Mouse (Mus musculus) brain, embryonic 14.5 days (tissue): ENCODE results near the gene Ky. TPM values are rescaled to one million over a fixed set of nuclear protein-coding genes. Genes with fewer than 3 reads are reported as not detected.

Experiments
- DNase-seq: peaks from one replicate; pipeline ENCODE4 v3.0.0-alpha.2; 2011; ENCODE audit warnings: low read depth
- CTCF ChIP-seq: fragments of 200-500 bp; IDR thresholded peaks from 2 replicates; pipeline ENCODE4 v1.5.1; 2012; ENCODE audit warnings: inconsistent platforms, mild to moderate bottlenecking, moderate library complexity, borderline replicate concordance; ENCODE audit not compliant: insufficient read depth, insufficient read length; ENCODE audit errors: extremely low read depth
- POLR2A ChIP-seq: fragments of 200-500 bp; IDR thresholded peaks from 2 replicates; pipeline ENCODE4 v1.6.1; 2012; ENCODE audit warnings: mild to moderate bottlenecking, inconsistent platforms, borderline replicate concordance; ENCODE audit not compliant: poor library complexity, insufficient read depth, insufficient read length, severe bottlenecking; ENCODE audit errors: extremely low read depth
- polyA plus RNA-seq: library from polyadenylated mRNA; depleted of rRNA; stranded (reverse); fragments of >200 nt; gene quantifications from 2 replicates; pipeline ENCODE4 v1.2.3, GENCODE M21; 2012; rRNA removed

Ky gene
- polyA plus RNA-seq, result 0.68 and 1.6 TPM in 2 replicates

DNA sequence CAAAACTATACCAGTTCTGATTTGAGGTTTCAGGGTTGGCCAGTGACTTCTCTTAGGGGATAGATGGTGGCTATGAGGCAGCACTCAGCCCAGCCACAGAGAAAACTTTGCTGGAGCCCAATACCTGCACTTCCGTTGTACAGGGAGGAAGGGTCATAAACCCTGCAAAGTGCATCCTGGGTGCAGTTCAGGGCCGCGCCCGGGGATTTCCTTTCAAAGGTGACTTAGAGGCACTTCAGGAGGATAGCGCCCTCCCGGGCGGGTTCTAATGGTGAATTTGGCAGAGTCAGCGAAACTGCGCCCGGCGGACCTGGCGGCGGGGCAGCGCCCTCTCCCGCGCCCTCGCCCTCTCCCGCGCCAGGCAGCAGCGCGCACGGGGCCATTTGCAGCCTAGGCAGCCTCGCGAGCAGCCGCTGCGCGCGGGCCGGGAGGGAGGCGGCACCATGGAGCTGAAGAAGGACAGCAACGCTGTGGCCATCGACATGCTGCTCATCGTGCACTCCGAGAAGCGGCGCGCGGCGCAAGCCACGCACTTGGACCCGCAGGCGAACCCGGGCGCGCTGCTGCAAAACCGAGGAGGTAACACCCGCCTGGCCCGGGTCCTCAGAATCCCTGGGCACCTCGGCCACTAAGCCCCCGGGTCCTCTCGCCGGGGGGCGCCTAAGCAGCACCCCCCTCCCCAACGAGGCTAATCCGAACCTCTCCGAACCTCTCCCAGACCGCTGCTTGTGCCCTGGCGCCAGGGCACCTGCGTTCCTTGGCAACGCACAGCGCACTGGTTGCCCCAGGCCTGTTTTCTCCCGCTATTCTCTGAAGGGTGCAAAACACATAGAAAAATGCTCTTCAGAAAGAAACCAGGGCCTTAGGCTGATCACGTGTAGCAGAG is at the start of gene Ky:
Gene Ky (plus strand): TSS at position 51 of the 886 bp plus-strand sequence.
- TF ChIP-seq POLR2A (no peak), CTCF (no peak)
- DNase-seq, result peak; percentile 61

DNA sequence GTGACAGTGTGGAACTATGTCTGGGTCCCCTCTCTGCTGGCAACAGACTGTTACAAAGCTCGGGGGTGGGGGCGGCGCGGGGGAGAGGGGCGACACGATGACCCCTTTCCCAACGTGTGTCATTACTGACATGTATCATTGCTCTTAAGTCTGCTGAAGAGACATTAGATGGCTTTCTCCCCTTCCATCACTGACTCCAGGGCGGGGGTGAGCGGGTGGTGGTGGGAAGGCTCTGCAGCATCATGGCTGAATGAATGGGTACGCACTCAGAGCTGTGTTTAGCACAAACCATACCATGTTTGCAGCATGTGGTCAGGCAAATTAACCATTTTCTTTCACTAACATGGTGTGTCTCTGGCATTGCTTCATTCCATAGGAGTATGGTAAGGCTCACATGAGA is 43.3 kb upstream of the Ky start:
- TF ChIP-seq CTCF, result no peak
- no peak for TF ChIP-seq POLR2A
- no peak for DNase-seq

DNA sequence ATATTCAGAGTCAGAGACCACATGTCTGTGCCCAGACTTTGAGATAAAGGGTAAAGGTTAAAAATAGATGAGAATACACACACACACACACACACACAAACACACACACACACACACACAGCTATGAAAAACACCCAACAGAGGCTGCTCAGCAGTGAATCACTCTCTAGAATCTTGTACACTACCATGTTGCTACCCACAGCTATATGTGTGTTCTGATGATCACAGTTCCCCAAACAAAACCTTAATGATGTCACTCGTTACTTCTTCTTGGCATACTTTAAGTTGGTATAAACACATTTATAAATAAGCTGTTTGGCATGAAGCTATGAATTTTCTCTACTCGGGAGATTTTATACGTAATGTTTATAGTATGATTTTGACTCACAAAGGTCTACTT is 40.5 kb upstream of the Ky start:
- TF ChIP-seq POLR2A, result no peak
- DNase-seq, result no peak

DNA sequence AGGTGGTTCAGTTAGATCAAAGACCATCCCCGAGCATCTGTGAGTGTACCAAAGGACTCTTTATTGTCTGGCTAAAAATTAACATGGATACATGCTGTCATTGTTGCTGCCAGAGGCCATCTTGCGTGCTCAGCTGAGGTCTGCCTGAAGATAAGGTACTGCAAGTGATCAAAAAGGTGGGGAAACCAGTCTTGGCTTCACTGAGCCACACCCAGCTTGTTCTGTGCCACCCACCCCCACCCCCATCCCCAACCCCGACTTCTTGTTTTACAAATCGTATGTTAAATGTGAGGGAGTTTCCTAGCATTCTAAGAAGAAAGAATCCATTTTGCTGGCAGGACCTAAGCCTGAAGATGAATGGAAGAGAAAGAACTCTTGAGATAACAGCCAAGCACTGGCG is 39.8 kb upstream of the Ky start:
- TF ChIP-seq CTCF (no peak), POLR2A (no peak)
- no peak for DNase-seq

DNA sequence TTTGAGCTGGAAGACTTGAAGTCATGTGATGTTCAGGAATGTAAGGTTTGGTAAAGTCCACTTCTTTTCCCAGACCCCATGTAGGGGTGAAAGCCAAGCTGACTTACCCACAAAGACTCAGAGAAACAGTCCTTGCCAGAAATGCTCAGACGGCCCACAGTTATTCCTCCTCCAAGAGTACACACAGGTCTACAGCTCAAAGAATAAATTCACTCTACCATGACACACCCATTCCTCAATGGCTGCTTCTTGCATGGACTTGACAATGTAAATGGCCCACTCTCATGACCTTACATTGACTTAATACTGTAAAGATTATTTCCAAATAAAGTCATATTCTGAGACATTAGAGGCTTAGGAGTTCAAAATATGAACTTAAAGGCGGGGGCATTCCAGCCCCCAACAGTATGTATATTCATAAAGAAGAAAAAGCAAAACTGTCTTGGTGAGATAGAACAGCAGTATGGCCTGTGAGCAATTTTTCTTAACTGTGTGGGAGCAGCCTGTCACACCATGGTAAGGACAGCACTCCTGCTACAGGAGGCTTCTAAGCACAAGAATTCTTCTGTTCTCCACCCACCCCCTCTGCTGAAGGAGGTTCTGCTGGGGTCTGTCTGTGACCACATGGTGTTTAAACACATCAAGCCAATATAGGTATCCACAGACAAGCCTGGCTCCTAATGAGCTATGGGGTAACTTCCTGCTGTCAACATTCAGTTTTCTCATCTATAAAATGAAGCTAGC is 35.3 kb upstream of the Ky start:
- no peak for TF ChIP-seq POLR2A

DNA sequence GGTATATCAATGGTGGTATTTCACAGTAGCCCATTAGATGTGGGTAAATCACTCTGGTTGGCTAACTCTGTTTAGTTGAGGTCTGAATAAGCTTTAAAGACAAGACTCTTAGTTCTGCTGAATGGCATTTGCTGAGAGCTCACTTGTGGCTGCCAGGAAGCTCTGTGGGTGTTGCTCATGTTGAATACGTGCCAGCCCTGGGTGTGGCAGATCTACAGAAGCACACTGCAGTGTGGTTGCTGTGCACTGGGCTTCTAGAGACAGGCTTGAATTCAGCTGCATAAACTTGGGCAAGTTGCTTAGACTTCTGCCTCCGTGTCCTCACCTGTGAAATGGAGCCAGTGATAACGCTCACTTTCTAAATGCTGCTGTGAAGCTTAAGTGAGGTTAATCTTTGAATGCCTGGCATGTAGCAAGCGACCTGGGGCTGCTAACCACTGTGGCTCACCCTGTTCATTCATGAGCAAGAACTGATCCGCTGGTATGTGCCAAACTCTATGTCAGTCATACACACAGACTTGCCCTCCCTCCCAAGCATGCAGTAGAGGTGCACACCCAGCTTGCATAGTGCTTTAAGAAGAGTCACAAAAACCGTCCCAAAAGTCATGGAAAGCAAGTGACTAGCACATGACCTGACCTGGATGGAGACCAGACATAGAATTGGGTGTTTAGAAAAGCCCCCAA is 27.6 kb upstream of the Ky start:
- TF ChIP-seq CTCF (no peak), POLR2A (no peak)
- peak; percentile 71 for DNase-seq

More for the DNA sequence above, 35.3 kb upstream of the Ky start:
- DNase-seq, result no peak

DNA sequence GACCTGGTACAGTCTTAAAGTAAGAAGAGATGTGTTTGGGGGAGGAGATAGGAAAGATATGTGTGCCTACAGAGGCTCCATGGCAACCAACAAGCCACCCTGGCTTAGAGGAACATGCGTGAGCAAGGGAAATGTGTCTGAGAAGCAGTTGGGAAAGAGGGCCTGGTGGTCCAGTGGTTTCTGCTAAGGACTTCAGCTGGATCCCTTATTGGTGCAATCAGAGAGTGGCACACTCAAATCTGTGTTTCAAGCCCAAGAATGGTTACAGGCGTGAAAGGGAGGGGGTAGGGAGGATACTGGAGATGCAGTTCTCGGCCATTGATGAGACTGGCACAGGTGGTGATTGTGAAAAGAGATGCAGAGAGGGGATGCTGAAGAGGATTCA is 27.1 kb upstream of the Ky start:
- TF ChIP-seq CTCF (no peak), POLR2A (no peak)
- no peak for DNase-seq

DNA sequence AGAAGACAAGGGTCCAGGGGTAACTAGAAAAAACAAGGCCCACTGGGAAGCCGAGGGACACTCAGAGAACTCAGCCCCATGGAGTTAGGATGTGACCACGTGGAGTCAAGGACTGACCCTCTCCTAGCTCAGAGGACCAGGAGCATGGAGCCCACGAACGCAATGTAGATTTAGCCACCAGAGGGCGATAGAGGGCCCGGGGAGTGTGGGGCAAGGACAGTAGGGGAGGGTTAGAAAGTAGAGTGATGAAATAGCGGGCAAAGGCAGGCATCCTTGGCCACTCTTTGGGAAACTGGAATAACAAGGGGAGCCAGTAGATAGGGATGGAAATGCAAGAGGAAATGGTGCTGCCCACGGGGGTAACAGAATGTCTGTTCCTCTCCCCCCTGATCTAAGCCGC is 26.5 kb upstream of the Ky start:
- TF ChIP-seq CTCF, result peak; percentile 42; the same call in 1 of the 2 replicates
- no peak for TF ChIP-seq POLR2A
- no peak for DNase-seq

DNA sequence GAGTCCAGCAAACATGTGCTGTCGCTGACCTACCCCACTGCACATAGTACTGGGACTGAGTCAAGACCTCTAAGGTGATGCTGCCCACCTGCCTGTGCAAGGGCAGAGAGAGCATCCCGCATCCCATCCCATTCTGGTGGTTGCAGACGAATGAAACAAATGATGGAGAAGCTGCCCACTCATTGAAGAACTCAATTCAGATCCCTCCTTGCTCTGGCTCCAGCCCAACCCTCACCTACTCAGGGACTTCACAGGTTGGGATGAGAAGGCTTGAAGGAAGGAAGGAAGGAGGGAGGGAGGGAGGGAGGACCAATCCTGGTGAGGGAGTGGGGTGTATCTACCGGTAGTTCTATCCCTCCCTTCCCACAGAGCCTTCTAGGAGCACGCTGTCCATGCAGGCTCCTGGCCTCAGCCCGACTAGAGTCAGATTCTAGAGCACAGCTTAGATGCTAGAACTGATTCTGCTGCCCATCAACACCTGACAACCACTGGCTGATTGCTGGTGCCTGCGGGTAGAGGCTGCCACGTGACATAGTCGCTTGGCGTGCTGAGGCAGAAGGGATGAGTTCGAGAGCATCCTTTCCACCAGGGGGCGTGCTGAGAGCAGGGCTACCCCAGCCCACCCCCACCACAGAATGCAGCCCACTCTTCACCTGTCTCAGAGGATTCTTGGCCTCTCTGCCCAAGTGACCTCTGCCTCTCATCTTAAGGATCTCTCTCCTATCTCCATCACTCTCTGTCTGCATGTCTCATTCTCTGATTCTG is 13.3 kb upstream of the Ky start:
- DNase-seq, result peak; percentile 32

DNA sequence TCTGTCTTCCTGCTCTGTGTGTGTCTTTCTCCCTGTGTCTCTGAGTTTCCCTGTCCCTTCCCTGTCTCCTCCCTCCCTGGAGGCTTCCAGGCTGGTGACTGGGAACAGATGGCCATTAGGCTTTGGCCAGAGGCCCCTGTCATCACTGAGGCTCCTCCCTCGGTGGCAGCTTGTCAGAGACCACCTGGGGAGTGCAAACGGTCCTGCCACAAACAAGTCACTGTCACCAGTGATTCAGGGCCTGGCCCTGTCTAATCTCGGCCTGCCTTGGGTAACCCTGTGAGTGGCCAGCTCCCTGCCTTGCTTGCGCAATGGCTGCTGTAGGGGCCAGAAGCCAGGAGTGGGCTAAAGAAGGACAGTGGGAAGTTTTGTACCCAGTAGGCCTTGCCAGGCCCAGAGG is 12.5 kb upstream of the Ky start:
- DNase-seq, result peak; percentile 71
- TF ChIP-seq CTCF (no peak), POLR2A (no peak)

More for the DNA sequence above, 13.3 kb upstream of the Ky start:
- TF ChIP-seq POLR2A, result no peak
- TF ChIP-seq CTCF, result peak; percentile 45

DNA sequence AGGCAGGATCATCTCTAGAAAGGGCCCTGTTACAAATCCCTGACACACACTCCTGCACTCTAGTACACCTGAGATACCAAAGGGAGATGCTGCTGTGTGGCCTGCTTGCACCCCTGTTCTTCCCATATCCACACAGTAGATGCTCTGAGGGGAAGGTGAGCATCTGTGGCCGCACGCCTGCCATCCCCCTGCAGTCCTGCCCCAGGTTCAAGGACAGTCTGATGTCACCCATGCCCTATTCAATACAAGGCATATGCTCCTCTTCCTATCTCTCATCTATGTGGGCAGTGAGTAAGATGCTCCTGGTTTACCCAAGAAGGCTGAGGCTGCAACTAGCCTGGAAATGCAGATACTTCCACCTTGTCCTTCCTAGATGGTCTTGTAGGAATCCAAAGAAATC is 11.6 kb upstream of the Ky start:
- TF ChIP-seq POLR2A (no peak), CTCF (no peak)
- DNase-seq, result no peak
